Mouse (Mus musculus) CD4-positive helper T cell, adult 2 months (primary cell): ENCODE data around the gene Serpinb13.
"Not testable (repeated sequence)": the region's sequence is repeated elsewhere in the genome, so short reads cannot be mapped to it uniquely, and the experiment has no call there.

Experiments used
- DNase-seq: peaks from one replicate; pipeline ENCODE4 v3.0.0-alpha.2; 2012; ENCODE audit warnings: low read depth, missing footprints, low spot score

Serpinb13 gene

GRCm38 (mm10) chr1:106980684-106981083 is at the start of gene Serpinb13:
Gene Serpinb13 (plus strand): TSS chr1:106980984.
- no peak for DNase-seq

GRCm38 (mm10) chr1:106931954-106932353 is 48.8 kb upstream of the Serpinb13 start:
- DNase-seq, result no peak

- DNase-seq, result no peak
Observed at GRCm38 (mm10) chr1:106933658-106934057, 47.1 kb upstream of the Serpinb13 start.

GRCm38 (mm10) chr1:106934265-106934664 is 46.5 kb upstream of the Serpinb13 start, which contains the start of gene Serpinb12:
Gene Serpinb12 (plus strand): TSS chr1:106934449.
- no peak for DNase-seq

- DNase-seq, result no peak
Observed at GRCm38 (mm10) chr1:106947217-106947616, 33.6 kb upstream of the Serpinb13 start.

GRCm38 (mm10) chr1:106959981-106960380 is 20.8 kb upstream of the Serpinb13 start:
- no peak for DNase-seq

GRCm38 (mm10) chr1:106961023-106961422 is 19.8 kb upstream of the Serpinb13 start:
- no peak for DNase-seq

- no peak for DNase-seq
Observed at GRCm38 (mm10) chr1:106983092-106983491, 2.3 kb downstream of the Serpinb13 start.

- DNase-seq, result no peak
Observed at GRCm38 (mm10) chr1:106983865-106984264, 3.1 kb downstream of the Serpinb13 start.

- no peak for DNase-seq
Observed at GRCm38 (mm10) chr1:107000424-107000823, 19.6 kb downstream of the Serpinb13 start.

- DNase-seq, result no peak
Observed at GRCm38 (mm10) chr1:107001754-107002153, 21.0 kb downstream of the Serpinb13 start.

GRCm38 (mm10) chr1:107006316-107006715 is 25.5 kb downstream of the Serpinb13 start:
- DNase-seq, result no peak

GRCm38 (mm10) chr1:107014530-107014929 is 33.7 kb downstream of the Serpinb13 start:
- DNase-seq, result no peak

- no peak for DNase-seq
Observed at GRCm38 (mm10) chr1:107015210-107015609, 34.4 kb downstream of the Serpinb13 start.

- DNase-seq, result no peak
Observed at GRCm38 (mm10) chr1:107025886-107026285, 45.1 kb downstream of the Serpinb13 start.

GRCm38 (mm10) chr1:107034236-107034635 is 53.5 kb downstream of the Serpinb13 start:
- DNase-seq, result not testable (repeated sequence)
